Mouse (Mus musculus) right cerebral cortex, adult 18-20 months (tissue): ENCODE measurements around the gene Vdac2.

Experiments used
- DNase-seq: peaks from one replicate; pipeline ENCODE4 v3.0.0; 2022; ENCODE audit warnings: mixed read lengths

Vdac2 gene

DNA sequence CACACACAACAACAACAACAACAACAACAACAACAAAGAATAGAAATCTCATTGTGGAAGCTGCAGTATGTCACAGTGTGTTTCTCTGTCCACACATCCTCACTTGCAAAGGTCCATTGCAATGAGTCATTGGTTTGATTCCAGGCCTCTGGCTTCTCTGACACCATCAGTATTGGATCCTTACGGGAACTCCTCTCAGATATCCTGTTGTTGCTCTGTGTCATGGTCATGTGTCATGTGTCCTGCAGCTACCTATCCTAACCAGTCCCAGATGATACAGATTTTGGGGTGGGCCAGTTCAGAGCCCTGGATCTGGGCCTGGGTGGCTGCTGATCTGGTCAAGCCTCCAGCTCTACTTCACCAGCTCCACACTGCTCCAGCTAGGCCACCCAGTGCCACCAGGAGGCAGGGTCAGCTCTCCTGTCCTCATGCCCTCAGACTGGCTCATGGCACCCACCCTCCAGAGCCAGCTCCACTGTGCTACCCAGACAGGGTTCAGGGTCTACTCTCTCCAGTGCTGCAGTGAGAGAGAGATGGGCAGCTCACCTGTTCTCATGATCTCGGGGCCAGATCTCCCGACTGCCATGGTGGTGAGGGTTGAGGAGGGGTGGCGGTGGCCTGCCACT lies 4.0 kb upstream of the Vdac2 start:
- no peak for DNase-seq

DNA sequence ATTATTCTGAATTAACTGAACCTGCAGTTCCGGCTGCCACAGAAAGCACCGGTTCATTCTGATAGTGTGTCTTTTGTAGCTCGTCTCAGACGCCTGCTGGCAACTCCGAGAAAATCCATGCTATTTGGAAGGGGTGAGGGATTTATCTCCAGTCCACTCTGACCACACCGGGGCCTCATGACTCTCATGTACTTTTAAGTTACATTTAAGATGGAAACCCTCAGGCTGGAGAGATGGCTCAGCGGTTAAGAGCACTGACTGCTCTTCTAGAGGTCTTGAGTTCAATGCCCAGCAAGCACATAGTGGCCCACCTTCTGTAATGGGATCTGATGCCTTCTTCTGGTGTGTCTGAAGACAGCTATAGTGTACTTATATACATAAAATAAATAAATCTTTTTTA lies 2.7 kb upstream of the Vdac2 start:
- DNase-seq, result no peak

DNA sequence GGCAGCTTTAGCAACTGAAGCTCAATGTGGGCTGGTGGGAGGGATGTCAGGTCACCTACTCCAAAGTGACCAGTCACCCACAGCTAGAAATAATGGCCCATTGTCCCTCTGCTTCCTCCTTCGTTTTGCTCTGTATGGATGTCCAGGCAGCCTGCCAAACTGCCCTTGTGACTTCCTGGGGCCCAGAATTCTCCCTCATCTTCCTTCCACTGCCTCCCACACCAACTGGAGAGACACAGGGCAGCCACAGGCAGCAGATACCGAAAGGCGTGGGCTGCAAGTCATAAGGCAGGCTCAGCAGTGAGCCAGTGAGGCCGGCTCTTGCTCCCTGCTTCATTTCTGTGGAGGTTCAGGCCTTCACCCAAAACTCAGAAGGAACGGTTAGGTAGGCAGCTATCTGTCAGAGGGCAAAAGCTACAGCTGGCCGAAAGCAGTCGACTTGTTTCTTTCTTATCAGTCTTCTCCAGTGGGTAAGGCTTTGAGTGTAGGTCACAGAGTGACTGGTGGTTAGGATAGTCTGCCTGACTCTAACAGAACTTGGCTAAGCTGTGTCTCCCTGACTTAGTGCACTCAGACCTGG lies 2.2 kb upstream of the Vdac2 start:
- peak; percentile 83 for DNase-seq

DNA sequence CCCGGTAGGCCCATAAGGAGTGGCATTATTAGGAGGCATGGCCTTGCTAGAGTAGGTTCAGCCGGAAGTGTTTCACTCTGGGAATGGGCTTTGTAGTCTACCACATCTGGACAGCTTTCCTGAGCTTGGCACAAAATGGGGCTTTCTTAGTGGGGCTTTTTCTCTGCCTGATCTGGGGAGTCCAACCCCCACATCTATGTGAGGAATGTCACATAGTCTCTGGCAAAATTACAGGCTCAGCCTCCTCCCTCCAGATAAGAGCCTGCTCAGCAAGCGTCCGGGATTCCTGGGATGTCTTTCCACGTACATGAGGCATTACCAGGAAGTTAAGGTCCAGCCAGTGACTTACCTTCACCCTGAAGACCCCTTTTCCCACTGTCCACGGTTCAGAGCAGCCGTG lies 1.1 kb upstream of the Vdac2 start:
- no peak for DNase-seq

DNA sequence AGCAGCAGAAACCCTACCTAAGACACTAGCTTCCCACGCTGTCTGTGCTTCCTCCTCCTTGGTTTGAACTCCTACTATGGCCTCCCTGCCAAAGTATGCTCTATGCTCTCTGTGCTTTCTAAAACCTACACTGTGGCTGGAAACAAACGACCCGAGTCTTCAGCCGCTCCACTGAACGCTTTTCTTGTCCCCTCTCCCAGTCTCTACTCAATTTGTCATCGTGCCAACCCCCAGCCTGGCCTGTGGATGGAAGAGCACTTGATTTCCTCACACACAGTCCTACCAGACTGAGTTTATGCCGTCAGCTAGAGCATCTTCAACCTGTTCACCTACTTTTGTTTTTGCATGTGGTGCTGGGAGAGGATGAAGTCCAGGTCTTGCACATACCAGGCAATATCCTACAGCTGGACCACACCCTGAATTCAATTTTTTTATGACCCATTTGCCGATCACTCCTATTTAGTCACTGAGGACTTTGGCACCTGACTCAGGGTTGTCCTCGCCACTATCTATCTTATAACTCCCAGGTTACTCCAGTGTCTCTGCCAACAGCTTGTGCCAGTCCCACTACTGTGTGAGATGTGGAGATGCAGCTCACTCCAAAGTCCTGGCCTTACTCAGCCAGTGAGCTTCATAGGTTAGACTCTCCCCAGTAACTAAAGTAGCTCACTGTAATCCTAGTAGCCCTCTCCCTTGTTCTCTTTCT lies 901 bp downstream of the Vdac2 start:
- no peak for DNase-seq

DNA sequence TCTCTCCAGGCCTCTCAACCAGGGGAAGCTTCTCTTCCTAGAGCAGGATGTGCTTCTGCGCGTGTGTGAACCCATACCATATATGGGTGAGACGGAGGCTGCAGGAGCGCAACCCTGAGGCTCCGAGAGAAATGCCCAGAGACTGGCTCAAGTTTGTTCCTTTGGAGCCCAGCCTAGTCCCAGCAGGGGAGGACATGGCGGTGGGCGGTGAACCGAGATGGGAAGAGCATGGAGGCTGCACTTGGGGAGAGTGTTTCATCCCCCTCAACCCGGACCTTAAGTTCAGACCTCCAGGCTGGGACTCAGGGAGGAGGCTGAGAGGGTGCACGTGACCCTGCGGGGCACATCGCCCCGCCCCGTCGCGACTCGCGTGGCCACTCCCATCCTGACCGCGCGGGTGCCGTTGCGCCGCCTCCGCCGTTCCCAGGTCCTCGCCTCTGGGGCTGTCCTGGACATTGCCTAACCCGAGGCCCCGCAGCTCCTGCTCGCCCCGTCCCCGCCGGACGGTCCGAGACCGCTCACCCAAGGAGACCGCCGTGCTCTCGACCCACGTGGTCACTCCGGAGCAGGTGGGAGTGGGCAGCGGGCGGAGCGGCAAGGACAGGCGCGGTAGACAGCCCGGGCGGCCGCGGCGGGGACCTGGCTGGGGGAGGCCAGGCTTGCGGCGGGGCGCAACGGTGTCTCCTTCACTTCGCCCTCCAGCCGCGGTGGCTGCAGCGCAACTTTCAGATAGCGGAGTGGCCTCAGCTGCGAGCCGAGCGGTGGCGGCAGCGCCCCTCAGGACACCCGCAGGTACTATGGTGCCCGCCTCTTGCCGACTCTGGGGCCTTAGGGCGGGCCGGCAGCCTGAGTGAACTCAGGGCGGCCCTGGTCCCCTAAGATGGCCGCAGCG lies 6.1 kb downstream of the Vdac2 start:
- DNase-seq, result peak; percentile 96

DNA sequence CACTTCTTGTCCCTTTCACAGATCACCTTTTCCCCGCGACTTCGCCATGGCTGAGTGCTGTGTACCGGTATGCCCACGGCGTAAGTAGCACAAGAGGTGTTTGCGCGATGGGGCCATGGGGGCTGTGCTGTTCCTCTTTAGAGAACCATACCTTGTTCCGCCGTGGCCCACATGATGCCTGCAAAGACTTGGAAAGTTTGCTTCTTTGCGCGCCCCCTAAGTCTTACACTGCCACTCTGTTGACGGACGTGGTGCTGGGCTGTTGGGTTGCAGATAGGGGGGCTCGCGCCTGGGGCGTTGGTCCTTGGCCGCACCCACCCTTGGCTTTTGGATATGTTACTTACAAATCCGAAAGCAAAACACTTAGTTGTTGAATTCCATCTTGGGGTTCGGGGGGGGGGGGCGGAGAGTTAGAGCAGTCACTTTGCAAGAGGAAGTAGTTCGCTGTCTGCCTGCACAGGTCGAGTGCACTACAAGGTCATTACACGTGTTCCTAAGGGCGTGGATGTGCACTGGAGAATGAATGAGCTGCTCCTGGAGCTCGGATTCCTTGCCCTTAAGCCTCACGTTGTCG lies 6.9 kb downstream of the Vdac2 start:
- no peak for DNase-seq

DNA sequence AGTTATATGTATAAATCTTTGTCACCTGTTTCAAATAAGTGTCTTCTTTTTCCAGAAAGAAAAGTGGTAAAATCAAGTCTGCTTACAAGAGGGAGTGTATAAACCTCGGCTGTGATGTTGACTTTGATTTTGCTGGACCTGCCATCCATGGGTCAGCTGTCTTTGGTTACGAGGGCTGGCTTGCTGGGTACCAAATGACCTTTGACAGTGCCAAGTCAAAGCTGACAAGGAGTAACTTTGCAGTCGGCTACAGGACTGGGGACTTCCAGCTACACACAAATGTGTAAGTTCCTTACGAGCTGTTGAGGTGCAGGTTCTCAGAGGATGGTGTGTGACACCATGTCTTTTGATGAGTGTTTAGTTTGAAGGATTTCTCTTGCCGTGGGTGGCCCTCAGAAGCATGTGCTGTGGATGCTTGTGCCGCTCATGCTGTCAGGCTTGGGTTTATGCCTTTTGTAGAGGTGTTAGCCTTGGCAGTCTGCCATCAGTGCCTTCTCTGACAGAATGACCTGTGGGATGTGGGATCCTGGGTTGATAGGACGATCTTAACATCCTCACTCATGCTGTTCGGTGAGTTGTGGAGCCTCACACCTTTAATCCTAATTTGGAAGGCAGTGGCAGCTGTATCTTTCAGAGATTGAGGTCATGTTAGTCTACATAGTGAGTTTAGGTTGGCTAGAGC lies 13.4 kb downstream of the Vdac2 start:
- no peak for DNase-seq

DNA sequence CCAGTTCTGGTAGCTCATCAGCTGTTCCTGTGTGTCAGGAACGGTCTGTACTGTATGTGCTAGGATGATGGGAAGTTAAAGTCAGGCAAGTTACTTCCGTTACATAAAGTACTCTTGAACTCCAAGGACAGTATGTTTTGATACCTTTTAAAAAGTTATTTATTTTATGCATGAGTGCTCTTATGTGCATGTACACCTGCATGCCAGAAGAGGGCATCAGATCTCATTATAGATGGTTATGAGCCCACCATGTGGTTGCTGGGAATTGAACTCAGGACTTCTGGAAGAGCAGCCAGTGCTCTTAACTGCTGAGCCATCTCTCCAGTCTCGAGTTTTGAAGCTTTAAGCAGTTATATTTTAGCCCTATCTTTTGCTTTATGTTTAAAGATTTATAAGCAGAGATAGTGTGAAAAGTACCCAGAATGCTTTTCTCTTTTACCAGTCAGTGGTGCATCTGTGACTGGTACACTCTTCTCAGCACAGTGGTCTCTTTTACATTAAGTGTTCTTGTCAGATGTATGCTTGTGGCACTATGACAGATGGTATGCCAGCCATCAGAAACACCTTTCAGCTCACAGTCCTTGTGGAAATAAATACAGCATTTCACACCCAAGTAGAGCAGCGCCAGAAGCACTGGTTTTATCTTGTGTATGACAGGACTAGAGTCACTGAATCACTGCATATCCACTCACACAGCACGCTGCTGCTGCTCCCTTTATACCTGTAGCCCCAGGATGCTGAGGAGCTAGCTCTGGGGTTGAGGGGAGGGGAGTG lies 17.0 kb downstream of the Vdac2 start:
- no peak for DNase-seq

DNA sequence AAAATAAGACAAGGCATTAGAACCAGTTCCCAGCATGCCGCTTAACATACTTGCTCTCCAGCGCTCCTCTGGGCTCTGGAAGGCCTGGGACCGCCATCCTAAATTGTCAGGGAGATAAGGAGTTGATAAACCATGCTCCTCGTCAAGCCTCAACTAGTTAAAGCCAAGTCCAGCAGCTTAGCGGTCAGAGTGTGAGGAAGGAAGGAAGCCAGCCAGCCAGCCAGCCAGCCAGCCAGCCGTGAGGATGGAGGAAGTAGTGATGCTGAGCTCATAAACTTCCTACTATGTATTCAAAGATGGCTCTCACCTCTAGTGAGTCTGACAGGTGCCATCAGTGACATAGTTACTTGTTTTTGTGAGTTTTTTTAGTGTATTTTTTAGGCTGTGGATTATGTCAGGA lies 18.2 kb downstream of the Vdac2 start:
- DNase-seq, result no peak

DNA sequence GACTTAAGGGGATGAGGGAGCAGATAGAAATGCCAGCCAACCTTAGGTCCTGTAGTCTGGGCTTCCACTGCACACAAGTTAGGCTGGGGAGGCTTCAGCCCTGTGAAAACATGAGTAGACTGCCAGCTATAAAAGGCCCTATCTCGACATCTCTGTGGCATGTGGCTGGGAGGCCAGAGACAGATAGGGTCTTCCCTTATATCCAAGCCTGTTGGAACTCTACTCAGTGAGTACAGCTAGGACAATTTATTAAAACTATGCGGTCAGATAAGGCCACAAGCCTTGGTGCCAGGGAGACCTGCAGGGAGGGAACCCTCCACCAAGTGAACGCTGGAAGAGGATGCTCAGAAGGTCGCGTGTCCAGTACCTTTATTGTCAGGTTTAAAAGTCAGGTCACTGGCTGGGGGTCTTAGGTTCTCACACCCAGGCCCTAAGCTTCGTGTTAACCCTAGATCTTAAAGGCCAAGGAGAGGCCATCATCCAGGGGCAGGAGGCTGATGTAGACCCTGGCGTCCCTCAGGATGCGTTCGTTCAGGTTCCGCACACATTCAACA lies 21.9 kb downstream of the Vdac2 start:
- no peak for DNase-seq

DNA sequence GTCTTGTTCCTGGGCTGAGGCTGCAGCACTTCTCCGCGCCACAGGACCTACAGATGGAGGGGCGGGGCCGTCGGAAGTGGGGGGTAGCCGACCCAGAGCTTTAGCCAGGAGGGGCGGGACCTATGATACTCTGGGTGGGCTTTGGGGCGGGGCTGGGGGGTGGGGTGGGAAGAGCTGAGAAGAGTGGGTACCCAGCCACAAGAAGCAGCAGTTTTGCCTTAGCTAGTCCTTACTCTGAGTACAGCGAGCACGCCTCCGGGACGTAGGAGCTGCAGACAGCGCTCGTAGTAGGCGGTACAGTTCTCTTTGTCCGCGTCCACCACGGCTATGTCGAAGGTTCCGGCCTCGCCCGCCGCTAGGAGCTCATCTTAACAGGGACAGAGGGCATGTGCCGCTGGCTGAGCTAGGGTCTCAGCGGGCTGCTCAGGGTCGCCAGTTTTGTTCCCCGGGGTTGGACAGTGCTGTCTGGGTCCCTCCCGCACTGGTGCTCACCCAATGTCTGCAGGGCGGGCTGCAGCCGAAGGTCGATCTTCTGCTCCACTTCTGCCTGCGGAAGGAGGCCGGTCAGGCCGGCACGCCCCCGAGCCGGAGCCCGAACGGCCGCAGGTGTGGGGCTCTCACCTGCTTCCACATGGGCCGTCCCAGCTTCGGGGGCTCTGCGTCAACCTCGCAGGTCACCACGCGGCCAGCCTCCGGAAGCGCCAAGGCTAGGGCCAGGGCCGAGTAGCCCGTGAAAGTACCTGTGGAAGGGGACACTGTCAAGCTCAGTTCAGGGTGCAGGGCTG lies 22.5 kb downstream of the Vdac2 start:
- DNase-seq, result peak; percentile 51

DNA sequence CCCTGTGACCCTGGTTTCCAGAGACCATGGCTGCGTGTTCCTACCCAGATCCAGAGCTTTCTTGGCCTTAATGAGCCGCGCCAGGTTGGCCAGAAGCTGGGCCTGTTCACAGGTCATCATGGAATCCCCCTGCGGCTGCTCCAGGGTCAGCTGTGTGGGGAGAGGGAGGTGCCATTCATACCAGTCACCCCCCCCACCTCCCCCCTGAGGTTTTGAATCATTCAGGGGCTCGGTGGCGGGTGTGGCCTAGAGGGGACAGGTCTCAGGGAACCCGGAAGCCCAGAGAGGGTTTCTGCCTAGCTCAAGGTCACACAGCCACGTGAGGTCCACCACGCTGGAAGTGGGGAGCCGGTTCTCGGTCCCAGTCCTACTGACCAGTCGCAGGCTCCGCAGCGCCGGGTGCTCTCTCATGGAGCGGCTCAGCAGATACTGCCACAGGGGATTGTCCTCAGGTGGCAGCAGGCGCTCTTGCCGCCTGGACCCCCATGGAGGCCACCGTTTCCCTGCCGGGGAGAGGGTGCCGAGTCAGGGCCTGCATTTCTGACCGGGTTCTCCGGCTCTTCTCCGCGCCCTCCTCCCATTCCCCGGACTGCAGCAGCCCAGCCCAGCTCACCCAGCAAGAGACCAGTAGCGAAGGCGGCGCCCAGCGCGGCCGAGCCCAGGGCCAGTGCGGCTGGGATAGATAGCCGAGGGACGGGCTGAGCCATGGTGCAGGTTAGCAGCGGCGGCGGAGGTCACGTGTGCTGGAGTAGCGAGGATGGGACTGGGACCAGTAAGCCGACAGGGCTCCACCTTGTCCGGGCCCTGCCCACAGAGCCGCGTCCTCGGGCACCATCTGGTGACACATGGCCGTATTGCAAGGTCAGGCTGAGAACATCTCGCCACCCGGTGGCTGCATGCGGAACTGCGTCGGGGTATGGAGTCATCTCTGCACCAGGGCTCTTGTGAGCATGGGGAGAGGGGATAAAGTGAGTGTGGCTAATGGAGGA lies 23.4 kb downstream of the Vdac2 start, which contains the start of gene Comtd1:
Comtd1 (minus strand) TSS at position 812 of the 989 bp plus-strand sequence.
- peak; percentile 94 for DNase-seq

DNA sequence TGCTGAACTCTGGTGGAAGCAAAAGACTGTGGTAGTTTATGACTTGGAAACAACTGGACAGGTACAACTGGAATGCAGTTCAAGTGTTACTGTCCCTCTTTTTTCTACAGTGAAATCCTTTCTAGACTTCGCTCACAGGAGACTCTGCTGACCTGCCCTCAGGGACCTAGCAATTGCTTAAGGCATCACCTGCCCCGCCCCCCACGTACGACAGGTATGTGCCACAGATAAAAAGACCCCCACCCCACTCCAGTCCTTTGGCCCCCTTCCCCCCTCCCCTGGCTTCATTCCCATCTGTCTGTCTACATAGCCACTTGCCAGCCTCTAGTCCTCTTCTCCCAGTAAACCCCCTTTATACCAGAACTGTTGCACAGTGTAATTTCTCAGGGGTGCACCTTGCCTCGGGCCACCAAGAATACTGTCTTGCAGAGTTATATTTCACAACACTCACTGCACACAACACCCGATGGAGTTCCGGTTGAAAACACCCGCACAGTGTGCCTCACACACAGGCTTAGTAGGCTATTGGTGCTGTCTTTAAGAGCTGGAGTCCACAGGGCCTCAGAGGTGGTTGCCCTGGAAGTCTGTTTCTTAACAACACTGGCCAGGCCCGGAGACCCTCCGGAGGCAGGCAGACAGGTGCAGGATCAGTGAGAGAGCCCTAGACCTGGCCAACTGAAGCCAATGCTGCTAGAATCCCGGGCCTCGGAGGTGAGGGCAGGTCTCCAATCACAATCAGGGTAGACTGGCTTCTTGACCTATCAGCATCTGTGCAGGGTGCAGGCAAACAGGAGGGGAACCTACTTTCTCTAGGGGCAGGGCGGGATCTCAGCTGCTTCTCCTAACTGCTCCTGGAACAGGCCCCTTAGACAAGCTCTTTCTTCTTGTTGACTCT lies 24.7 kb downstream of the Vdac2 start:
- DNase-seq, result no peak

DNA sequence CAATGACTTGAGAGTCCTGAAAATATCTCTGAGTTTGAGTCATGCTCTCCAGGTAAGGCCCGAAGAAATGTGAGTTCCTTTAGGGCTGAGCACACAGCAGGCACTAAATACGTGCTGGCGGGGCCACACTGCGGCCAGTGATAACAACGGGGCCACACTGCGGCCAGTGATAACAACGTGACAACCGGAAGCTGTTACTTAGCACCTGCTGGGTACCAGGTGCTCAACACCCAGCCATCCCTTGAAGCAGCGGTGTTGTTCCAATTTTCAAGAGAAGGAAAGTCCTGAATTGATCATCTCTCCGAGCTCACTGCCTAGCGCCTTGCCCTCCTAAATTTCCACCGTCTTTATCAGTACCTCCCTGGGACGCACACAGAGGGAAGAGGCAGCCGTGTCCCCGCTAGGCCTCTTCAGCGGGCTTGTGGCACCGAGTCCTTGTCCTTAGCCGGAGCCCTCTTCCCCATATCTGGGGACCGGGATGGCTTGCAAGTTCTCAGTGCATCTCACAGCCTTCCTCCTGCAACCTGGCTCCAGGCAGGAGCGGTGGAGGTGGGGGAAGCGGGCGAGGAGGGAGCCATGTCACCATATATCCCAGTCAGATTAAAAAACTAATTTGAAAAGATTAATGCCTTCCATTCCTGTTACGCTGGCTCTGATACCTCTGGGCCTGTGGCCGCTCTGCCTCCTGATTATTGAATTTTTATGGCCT lies 25.5 kb downstream of the Vdac2 start:
- no peak for DNase-seq

DNA sequence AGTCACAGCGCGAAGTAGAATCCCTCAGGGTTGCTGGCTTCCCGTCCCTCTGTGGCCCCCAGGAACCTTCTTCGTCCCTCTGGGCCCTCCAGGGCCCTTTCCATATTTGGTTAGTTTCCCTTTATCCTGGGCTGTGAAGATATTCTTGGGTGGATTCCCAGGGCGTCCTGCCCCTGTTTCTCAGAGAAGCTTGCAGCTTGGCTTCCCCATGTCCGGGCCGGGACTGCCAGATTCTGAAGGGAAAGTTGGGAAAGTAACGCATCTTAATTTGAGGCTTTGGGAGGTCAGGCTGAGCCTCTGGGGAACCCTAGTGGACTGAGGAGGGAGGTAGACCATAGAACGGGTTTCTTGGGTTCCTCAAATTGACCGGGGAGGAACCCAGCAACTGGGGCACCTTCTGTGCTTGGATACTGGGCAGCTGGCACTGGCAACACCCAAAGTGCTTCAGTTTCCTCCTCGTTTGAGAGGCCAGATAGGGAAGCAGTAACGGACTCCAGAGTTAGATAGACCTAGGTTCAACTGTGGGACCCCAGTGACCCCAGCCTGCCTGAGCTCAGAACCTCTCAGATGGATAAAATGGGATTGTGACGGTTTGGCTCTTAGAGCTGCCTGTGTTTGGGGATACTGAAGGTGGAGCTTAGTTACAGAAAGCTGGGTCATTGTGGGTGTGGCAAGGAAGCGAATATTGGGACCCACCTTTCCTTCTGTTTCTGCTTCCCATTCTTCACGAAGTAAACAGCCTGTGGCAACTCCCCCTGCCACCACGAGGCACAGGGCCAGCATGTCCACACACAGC lies 27.2 kb downstream of the Vdac2 start:
- no peak for DNase-seq
